8 mouse cellular contexts compared by ENCODE assay signal in the genomic region with DNA sequence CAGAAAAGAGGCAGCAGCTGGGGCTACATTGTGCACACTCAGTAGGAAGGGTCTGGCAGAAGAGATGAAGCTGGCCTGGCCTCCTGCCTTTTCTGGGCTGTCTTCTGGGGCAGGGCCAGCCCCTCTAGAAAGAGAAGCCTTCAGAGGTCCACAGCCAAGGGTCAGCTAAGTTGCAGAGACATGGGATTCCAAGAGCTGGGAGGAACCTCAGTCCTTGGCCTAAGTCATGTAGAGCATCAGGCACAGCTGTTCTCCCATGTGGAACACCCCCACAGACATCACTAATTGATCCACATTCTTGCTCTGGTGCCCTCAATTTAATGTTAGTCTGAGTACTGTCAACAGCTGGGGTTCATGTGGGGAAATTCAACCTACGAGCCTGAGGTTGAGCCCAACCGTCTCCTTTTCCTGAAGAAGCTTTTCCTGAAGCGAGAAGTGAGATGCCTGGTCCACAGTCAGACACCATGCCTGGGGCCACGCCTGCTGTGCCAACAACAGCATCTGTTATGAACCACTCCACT. TPM values are rescaled to one million over a fixed set of nuclear protein-coding genes. Genes with fewer than 3 reads are reported as not detected.
A peak's percentile ranks its signal among the peaks of the same experiment; 100 is the strongest.
DNase-seq lines count a peak whose midpoint lies in the region; ATAC-seq lines count a peak whose summit lies in the region.

No protein-coding gene starts in this region.

- no peak overlapping the region for H3K9ac ChIP-seq in heart, embryonic 11.5 days (ENCODE audit: low read depth, low read length)
- no peak overlapping the region for H3K9ac ChIP-seq in liver, embryonic 13.5 days

- H3K27me3 ChIP-seq in heart, embryonic 11.5 days (ENCODE audit: control insufficient read depth, insufficient read depth, low read length): no peaks in the 10 kb centered on the region
- no peaks in the 10 kb centered on the region for H3K27me3 ChIP-seq in liver, embryonic 13.5 days

- no peak for ATAC-seq in heart, embryonic 11.5 days (replicated peaks; ENCODE audit: insufficient number of reproducible peaks, low FRiP score, low TSS enrichment)
- no peak for ATAC-seq in liver, embryonic 13.5 days (ENCODE audit: low read depth)
- ATAC-seq in granulocyte monocyte progenitor cell, adult 5-6 weeks (replicated peaks; ENCODE audit: poor library complexity, severe bottlenecking): no peak

- peaks cover 51% of the 10 kb centered on the region for H3K4me1 ChIP-seq in heart, embryonic 11.5 days (ENCODE audit: control insufficient read depth, insufficient read depth, low read length)
- H3K4me1 ChIP-seq in liver, embryonic 13.5 days (replicated peaks): peaks cover 73% of the 10 kb centered on the region

- no peaks in the 10 kb centered on the region for H3K9me3 ChIP-seq in heart, embryonic 11.5 days (replicated peaks; ENCODE audit: control insufficient read depth, low read length)
- no peaks in the 10 kb centered on the region for H3K9me3 ChIP-seq in liver, embryonic 13.5 days (replicated peaks)

- no peak overlapping the region; the same call in 1 of the 2 replicates for H3K27ac ChIP-seq in heart, embryonic 11.5 days (ENCODE audit: low read depth, low read length)
- H3K27ac ChIP-seq in liver, embryonic 13.5 days: peak overlapping the region; percentile 47; the same call in 1 of the 2 replicates

- intact Hi-C loops in heart, postnatal 14 days (cut with DNase I): no loop called here

- no peaks in the 10 kb centered on the region for H3K36me3 ChIP-seq in heart, embryonic 11.5 days (ENCODE audit: control insufficient read depth, insufficient read depth, low read length)
- H3K36me3 ChIP-seq in liver, embryonic 13.5 days: no peaks in the 10 kb centered on the region

- peak; percentile 96 for DNase-seq in heart, adult 11 months
- DNase-seq in adipocyte (ENCODE audit: low spot score): peak; percentile 49
- peak; percentile 72 to 79 for DNase-seq in heart, postnatal 14 days
- DNase-seq in liver, embryonic 13.5 days: no peak
- no peak for DNase-seq in frontal cortex, postnatal 14 days (ENCODE audit: low spot score in 2 of 2)
- no peak for DNase-seq in cerebellum, adult 11 months

- WGBS in heart, embryonic 11.5 days (ENCODE audit: insufficient replicate concordance): 64% methylated on average over 4 of the region's 4 CpGs
- WGBS in liver, embryonic 13.5 days (ENCODE audit: insufficient replicate concordance): 62% methylated on average over 4 of the region's 4 CpGs

- no peak overlapping the region for H3K4me3 ChIP-seq in heart, embryonic 11.5 days (ENCODE audit: low read depth, low read length)
- no peak overlapping the region for H3K4me3 ChIP-seq in liver, embryonic 13.5 days (replicated peaks)

- H3K4me2 ChIP-seq in heart, embryonic 11.5 days: no peak overlapping the region
- no peak overlapping the region for H3K4me2 ChIP-seq in liver, embryonic 13.5 days

RNA-seq across cellular contexts. Expression of gene Rin3, which starts 20.0 kb away (rescaled TPM):
- 8.8 and 10.2 TPM in 2 replicates for polyA plus RNA-seq in heart, embryonic 11.5 days (2014; fragmentation: Nextera tagmentation; extraction: Ambion mirVana)
- total RNA-seq in heart, postnatal 14 days (2021): 10 to 100 TPM; 23.1 to 26.1 TPM
- polyA plus RNA-seq in liver, embryonic 13.5 days (2015; fragmentation: Nextera tagmentation; extraction: Ambion mirVana): 5.7 and 5.9 TPM in 2 replicates
- total RNA-seq in granulocyte monocyte progenitor cell, adult 5-6 weeks (2014; fragmentation: Nextera tagmentation): 263 and 340 TPM in 2 replicates
- total RNA-seq in granulocyte monocyte progenitor cell, adult 5-6 weeks (2017): 64.3 and 71.5 TPM in 2 replicates

Comparison
In these comparisons a context has a peak if more than half of its experiments do, and no peak if none do; other contexts are left out.
1. DNase-seq: peak in heart, adult 11 months (single experiment), adipocyte (single experiment) and heart, postnatal 14 days (2 of 2); none in liver, embryonic 13.5 days (single experiment), frontal cortex, postnatal 14 days (0 of 2) and cerebellum, adult 11 months (single experiment).